Mouse (Mus musculus) v-Abl transformed pro-B cells (cell line): Measurements from ENCODE around the gene Marcks.

Experiments
- in situ Hi-C, 2 experiments: fragments of 400-800 bp; cut with MboI; formaldehyde crosslinking; loops; one replicate each; pipeline ENCODE4 v1.15.1; 2025; ENCODE audit not compliant: unreplicated experiment in 2 of 2

Marcks gene

GRCm38 (mm10) chr10:37138778-37139442 is at the start of gene Marcks:
Gene Marcks, minus strand, starts transcription at chr10:37138920.
- in situ Hi-C loops, result loop anchor here (5.0 to 25.0 kb wide), 6 partner anchors 53 to 658 kb away; no protein-coding TSS in a partner anchor

GRCm38 (mm10) chr10:37177071-37177470 is 38.4 kb upstream of the Marcks start:
- in situ Hi-C loops, result no loop called here

- in situ Hi-C loops, result no loop called here
Observed at GRCm38 (mm10) chr10:37172416-37172950, 33.8 kb upstream of the Marcks start.

- in situ Hi-C loops, result no loop called here
Observed at GRCm38 (mm10) chr10:37171711-37172415, 33.1 kb upstream of the Marcks start.

DNA sequence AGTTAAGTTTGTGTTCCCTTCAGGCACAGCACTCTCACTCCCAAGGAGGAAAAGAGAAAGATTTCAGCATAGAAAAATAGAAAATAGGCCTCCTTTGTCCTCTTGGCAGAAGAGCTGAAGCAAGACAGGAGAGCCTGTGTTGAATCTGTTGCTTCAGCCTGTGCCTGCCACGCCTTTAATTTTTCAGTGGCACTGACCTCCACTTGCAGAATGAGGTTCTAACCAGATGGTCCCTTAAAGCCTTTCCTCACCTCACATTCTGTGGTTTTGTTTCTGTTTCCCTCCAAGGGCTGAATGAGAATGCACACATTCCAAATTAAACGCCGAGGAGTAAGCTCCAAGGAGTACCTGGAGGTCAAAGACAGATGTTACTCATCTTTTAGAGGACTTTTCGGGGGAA is 32.2 kb upstream of the Marcks start:
- in situ Hi-C loops, result no loop called here

DNA sequence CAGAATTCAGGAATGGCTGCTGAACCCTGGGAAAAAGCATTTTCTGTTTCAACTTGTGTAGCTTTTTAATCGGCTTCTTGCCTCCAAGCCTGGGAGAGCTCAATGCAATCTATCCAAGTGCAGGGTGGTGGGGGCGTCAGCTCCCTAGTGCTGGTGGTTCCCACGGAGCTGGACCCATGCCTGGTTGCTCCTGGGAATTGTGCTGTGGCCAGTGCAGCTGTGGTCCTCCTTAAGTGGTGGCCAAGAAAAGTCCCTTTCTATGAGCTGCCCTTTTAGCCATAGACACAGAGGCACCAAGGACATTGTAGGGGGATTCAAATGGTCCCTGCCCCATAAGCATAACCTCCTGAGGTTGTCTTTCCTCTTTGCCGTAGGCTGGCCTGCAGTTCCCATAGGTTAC is 31.7 kb upstream of the Marcks start:
- in situ Hi-C loops, result no loop called here

- in situ Hi-C loops, result no loop called here
Observed at GRCm38 (mm10) chr10:37167527-37167926, 28.8 kb upstream of the Marcks start.

GRCm38 (mm10) chr10:37159731-37160130 is 21.0 kb upstream of the Marcks start:
- in situ Hi-C loops, result no loop called here

- in situ Hi-C loops, result no loop called here
Observed at GRCm38 (mm10) chr10:37157156-37157555, 18.4 kb upstream of the Marcks start.

- in situ Hi-C loops, result no loop called here
Observed at GRCm38 (mm10) chr10:37155131-37155530, 16.4 kb upstream of the Marcks start.

DNA sequence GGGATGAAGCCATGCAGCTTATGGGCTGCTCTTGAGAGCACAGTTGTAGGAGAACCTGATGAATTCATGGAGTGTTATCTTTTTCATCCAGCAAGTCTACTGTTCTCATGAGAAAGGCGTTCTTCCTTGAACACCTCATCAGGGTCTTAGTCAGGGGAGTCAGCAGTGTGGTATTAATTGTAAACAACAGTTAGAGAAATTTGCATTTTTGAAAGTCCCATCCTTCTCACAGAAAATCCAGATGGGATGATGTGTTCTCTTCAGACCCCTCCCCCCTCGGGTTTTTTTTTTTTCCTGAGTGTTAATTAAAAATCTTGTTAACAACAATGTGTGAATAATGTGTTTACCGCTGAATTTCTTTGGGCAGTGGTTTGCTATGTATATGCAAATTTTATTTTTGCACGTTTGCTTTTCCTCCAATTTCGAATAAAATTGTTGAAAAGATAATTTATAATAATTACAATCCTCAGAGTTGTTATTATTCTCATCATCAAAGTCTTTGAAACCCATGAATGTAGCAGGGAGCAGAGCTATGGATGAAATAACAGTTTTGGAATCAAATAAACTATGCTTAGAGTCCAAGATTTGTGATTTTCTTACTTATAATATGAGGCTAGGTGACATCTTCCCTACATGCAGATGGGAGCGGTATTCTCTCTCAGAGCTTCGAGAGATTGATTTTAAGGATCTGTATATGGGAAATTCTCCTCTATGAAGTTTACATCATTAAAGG is 13.0 kb upstream of the Marcks start:
- in situ Hi-C loops, result no loop called here

DNA sequence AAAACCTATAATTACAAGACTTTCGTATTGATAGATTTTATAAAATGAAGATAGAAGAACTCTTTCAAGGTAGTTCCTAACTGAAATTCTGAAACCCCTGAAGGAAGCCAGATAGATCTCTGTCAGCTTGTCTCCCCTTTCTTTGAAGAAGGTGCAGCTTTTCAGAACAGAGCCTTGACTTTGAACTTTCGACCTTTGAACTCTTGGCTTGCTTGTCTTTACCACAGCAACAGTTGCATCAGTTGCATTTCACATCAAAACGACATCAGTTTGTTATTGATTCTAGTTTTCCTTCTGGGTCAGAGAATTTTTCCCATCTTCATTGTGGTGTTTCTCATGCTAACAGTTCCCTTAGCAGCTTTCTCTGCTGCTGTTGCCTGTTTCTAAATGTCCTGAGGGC is 9.3 kb upstream of the Marcks start:
- in situ Hi-C loops, result loop anchor here in 1 of 2 experiments (25.0 kb wide), 1 partner anchor 189 kb away; no protein-coding TSS in a partner anchor

- in situ Hi-C loops, result loop anchor here in 1 of 2 experiments (25.0 kb wide), 1 partner anchor 192 kb away; no protein-coding TSS in a partner anchor
Observed at GRCm38 (mm10) chr10:37145456-37145855, 6.7 kb upstream of the Marcks start.

DNA sequence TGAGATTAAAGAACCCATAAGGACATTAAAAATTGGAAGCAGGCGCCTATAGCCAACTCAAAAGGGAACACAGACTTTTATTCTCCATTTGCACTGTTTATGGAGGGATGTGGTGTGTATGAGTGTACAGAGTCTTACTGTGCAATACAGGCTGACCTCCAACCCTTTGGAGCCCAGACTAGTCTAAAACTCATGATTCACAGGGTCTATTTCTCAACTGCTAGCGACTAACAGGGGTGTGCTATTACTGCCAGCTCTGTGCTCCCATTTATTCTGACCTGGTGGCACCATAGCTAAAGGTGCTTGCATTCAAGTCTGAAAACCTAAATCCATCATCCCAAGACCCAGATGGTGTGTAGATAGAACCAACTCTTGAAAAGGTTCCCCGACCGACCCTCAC is 2.9 kb upstream of the Marcks start:
- in situ Hi-C loops, result loop anchor here in 1 of 2 experiments (25.0 kb wide), 1 partner anchor 196 kb away; no protein-coding TSS in a partner anchor

DNA sequence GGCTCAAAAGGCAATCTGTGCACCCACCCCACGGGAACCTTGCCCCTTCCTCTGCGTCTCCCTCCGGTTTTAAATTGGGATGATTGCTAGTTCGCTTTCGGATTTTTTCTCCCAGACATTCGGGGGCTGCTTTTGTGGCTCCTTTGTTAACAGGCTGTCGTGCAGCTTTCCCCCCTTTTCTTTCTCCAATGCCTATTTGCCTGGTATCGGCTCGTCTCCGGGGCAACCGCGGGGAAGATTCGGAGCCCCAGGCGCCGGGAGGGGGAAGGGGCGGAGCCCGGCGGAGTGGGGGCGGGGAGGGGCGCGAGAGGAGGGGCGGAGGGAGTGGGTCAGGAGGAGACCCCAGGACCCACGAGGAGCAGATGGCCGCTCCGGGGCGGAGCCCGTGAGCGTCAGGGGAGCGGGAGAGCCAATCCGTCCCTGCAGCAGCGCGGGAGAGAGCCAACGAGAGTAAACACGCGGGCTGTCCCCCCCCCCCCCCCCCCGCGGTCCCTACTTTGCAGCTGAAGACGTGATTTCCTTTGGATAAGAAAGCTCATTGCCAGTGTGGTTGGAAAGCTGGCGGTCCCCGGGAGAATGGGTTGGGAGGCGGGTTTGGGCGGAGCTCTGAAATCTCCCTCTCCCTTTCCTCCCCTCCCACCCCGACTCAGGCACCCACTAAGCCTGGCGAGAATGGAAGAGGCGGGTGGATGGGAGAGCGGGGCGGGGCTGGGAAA is 2.2 kb upstream of the Marcks start:
- in situ Hi-C loops, result loop anchor here in 1 of 2 experiments (25.0 kb wide), 1 partner anchor 196 kb away; no protein-coding TSS in a partner anchor

DNA sequence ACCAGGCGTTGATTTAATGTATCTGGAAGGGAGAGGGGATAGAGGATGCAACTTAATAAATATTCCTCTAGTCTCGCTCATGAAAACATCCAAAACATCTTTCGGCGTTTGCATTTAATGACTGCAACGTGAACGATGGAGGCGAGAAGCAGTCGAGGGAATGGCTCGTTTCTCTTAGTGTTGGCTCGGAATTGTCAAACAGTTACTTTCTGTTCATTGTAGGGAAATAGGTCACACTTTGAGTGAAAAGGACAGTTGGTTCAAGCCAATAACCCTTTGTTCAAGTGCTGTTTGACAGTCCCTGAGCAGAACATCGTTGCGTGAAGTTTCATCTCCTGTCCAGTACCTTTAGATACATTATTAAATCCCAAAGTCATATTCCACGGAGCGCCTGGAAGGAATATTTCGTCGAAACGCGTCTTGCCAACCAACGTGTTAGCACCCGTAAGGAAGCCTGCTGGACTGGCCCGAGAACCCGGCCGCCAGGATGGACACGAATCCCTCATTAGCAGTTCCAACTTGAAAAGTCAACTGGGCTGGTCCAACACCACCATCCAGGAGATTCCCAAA is 1.5 kb upstream of the Marcks start:
- in situ Hi-C loops, result loop anchor here in 1 of 2 experiments (25.0 kb wide), 1 partner anchor 197 kb away; no protein-coding TSS in a partner anchor

DNA sequence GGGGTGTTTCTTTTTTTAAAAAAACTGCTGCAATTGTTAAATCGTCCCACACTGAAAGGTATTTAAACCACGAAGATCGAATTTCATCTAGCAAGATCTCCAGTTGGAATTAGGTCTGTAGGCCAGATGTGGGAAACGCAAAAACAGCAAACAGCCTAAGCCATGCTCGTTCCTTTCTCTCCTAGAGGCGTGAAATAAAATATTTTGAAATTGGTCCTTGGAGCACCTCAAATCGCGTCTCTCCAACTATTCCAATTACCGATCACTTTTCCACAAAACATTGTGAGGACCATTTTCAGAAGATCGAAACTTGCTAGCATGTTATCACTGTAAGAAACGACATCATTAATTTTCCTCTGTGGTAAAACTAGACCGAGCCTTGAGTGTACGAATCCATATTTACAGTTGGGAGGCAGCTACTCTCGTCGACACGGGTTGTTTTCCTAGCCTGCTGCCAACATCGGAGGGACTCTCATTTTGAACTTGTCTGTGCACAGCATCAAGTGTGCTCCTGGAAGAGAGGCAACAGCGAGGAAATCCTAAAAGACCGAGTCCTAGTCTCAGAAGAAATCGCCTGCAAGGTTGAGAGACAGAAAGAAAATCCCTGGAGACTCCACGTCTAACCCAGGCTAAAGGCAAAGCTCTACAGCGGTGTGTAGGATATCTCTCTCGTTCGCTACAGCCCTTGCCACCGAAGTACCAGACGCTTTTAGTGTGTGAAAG is 884 bp upstream of the Marcks start:
- in situ Hi-C loops, result loop anchor here (5.0 to 25.0 kb wide), 6 partner anchors 53 to 658 kb away; no protein-coding TSS in a partner anchor

GRCm38 (mm10) chr10:37138311-37138731 is 399 bp downstream of the Marcks start:
- in situ Hi-C loops, result loop anchor here (5.0 to 25.0 kb wide), 6 partner anchors 54 to 659 kb away; no protein-coding TSS in a partner anchor
